Mouse (Mus musculus): ENCODE results near the gene Pigv. TPM values are rescaled to one million over a fixed set of nuclear protein-coding genes. Genes with fewer than 3 reads are reported as not detected.

The Pigv gene
- total and polyA plus RNA-seq, 3 experiments: 2.9 to 5.0 (median 3.7) TPM

DNA sequence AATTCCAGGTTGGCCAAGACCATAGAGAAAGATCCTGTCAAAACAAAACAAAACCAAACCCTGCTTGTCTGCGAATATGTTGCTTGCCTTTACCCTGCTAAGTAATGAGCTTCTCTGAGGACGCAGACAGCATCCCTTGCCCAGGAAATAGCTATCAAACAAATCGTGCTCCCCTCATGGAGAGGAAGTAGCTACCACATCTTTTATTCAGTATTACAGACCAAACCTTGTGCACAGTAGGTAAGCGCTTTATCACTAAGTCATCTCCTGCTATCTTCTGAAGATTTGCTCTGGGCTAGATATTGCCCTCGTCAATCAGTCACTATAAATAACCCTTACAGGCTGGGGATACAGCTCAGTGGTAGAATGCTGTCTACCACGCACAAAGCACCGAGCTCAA is 43.3 kb downstream of the Pigv start:
- in situ Hi-C loops (cut with MboI; ENCODE audit: low pct_ligation_motif_present, low pct_unique_long_range_greater_than_20kb, low sequenced_read_pairs) (no loop called here), dilution Hi-C loops (cut with MboI; ENCODE audit: extremely low pct_ligation_motif_present, extremely low pct_unique_long_range_greater_than_20kb, low sequenced_read_pairs) (no loop called here)
- Histone ChIP-seq H3K9me3 (replicated peaks; ENCODE audit: low read length) (no peaks in the 10 kb centered on the region), H3K4me3 (replicated peaks in 1 of 3; ENCODE audit: low read depth in 2 of 3, low read length in 2 of 3, poor library complexity in 1 of 3) (no peak overlapping the region), H3K79me2 (replicated peaks; ENCODE audit: control insufficient read depth, extremely low read depth, insufficient read depth, poor library complexity, severe bottlenecking) (peaks cover 46% of the 10 kb centered on the region), H3K9ac (ENCODE audit: insufficient read depth, low read depth) (no peak overlapping the region), H3K4me1 (ENCODE audit: control insufficient read depth in 1 of 2, insufficient read depth in 2 of 2) (peaks cover 19 to 73% of the 10 kb centered on the region in 2 experiments), H3K27me3 (replicated peaks) (no peaks in the 10 kb centered on the region), H3K4me2 (ENCODE audit: insufficient read depth, low read depth, poor library complexity, severe bottlenecking) (no peak overlapping the region), H3K36me3 (replicated peaks in 1 of 2; ENCODE audit: control insufficient read depth in 1 of 2, insufficient read depth in 1 of 2, low read length in 1 of 2) (peaks cover 18 to 55% of the 10 kb centered on the region in 2 experiments), H3K27ac (ENCODE audit: insufficient read depth, low read depth) (no peak overlapping the region)
- TF ChIP-seq EP300 (IDR thresholded peaks at IDR 0.05; ENCODE audit: low read length): no peak
- TF ChIP-seq E2F4 (IDR thresholded peaks at IDR 0.05; ENCODE audit: insufficient replicate concordance, low read depth, low read length): no peak
- TF ChIP-seq ZKSCAN1 (IDR thresholded peaks at IDR 0.05; ENCODE audit: borderline replicate concordance, low read depth, low read length): no peak
- no peak for TF ChIP-seq GABPA (IDR thresholded peaks at IDR 0.05; ENCODE audit: insufficient replicate concordance, low read depth, low read length)
- no peak for TF ChIP-seq JUND (conservative IDR thresholded peaks at IDR 0.05; ENCODE audit: low read depth, low read length)
- no peak for TF ChIP-seq TBP (conservative IDR thresholded peaks at IDR 0.05; ENCODE audit: low read depth, low read length)
- no peak for TF ChIP-seq POLR2A (IDR thresholded peaks at IDR 0.05; ENCODE audit: low read depth, low read length)
- no peak for TF ChIP-seq CHD1 (IDR thresholded peaks at IDR 0.05; ENCODE audit: low read depth, low read length)
- TF ChIP-seq PAX5 (IDR thresholded peaks at IDR 0.05; ENCODE audit: low read length): no peak
- TF ChIP-seq USF1 (IDR thresholded peaks at IDR 0.05; ENCODE audit: low read depth, low read length): no peak
- DNase-seq (ENCODE audit: extremely low read depth): no peak

DNA sequence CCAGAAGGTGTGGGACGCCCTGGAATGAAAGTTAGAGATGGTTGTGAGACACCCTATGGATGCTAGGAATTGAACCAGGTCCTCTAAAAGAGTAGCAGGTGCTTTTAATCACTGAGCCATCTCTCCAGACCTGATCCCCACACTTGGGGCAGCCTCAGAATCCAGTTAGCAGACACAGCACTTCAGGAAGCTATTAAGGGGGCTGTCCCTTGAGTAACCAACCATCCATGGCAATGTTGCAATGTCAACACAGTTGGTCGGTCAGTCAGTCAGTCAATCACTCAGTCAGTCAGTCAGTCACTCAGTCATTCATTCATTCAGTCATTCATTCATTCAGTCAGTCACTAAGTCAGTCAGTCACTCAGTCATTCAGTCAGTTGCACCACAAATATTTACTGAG is 43.9 kb downstream of the Pigv start:
- H3K4me1 ChIP-seq (ENCODE audit: control insufficient read depth in 1 of 2, insufficient read depth in 2 of 2): peaks cover 22 to 73% of the 10 kb centered on the region in 2 experiments

DNA sequence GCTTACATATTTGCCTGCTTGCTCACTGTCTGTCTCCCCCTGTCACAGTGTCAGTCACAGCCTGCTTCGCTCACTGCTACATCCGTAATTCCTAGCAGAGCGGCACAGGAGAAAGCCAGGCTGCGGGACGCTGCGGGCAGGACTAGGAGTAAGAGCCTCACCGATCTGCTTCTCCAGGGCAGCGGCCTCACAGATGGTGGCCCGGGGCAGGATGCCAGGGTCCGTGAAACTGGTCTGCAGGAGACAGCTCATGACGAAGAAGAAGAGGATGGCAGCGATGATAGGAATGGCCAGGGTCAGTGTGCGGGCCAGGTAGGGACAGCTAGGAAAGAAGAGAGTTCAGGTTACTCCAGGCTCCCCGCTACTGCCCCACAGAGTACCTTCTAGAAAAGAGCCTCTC is 45.4 kb downstream of the Pigv start:
- in situ Hi-C loops (cut with MboI; ENCODE audit: low pct_ligation_motif_present, low pct_unique_long_range_greater_than_20kb, low sequenced_read_pairs): no loop called here
- H3K4me1 ChIP-seq (ENCODE audit: control insufficient read depth in 1 of 2, insufficient read depth in 2 of 2): peaks cover 22 to 80% of the 10 kb centered on the region in 2 experiments

More for the DNA sequence above, 43.9 kb downstream of the Pigv start:
- Histone ChIP-seq H3K4me2 (ENCODE audit: insufficient read depth, low read depth, poor library complexity, severe bottlenecking) (no peak overlapping the region), H3K36me3 (replicated peaks in 1 of 2; ENCODE audit: control insufficient read depth in 1 of 2, insufficient read depth in 1 of 2, low read length in 1 of 2) (peaks cover 18 to 61% of the 10 kb centered on the region in 2 experiments), H3K9me3 (replicated peaks; ENCODE audit: low read length) (no peaks in the 10 kb centered on the region), H3K27me3 (replicated peaks) (no peaks in the 10 kb centered on the region), H3K27ac (ENCODE audit: insufficient read depth, low read depth) (no peak overlapping the region), H3K4me3 (replicated peaks in 1 of 3; ENCODE audit: low read depth in 2 of 3, low read length in 2 of 3, poor library complexity in 1 of 3) (no peak overlapping the region), H3K9ac (ENCODE audit: insufficient read depth, low read depth) (no peak overlapping the region), H3K79me2 (replicated peaks; ENCODE audit: control insufficient read depth, extremely low read depth, insufficient read depth, poor library complexity, severe bottlenecking) (peaks cover 46% of the 10 kb centered on the region)
- dilution Hi-C loops (cut with MboI; ENCODE audit: extremely low pct_ligation_motif_present, extremely low pct_unique_long_range_greater_than_20kb, low sequenced_read_pairs) (no loop called here), in situ Hi-C loops (cut with MboI; ENCODE audit: low pct_ligation_motif_present, low pct_unique_long_range_greater_than_20kb, low sequenced_read_pairs) (no loop called here)
- no peak for TF ChIP-seq SIN3A (IDR thresholded peaks at IDR 0.05; ENCODE audit: low read length)
- no peak for TF ChIP-seq USF1 (IDR thresholded peaks at IDR 0.05; ENCODE audit: low read depth, low read length)
- TF ChIP-seq ZKSCAN1 (IDR thresholded peaks at IDR 0.05; ENCODE audit: borderline replicate concordance, low read depth, low read length): no peak
- TF ChIP-seq MAX (IDR thresholded peaks at IDR 0.05; ENCODE audit: low read length): no peak
- no peak for TF ChIP-seq GABPA (IDR thresholded peaks at IDR 0.05; ENCODE audit: insufficient replicate concordance, low read depth, low read length)
- no peak for TF ChIP-seq SMC3 (IDR thresholded peaks at IDR 0.05; ENCODE audit: low read depth, low read length)
- no peak for TF ChIP-seq CTCF (conservative IDR thresholded peaks at IDR 0.05 in 1 of 2, IDR thresholded peaks at IDR 0.05 in 1 of 2; ENCODE audit: low read depth in 2 of 2, low read length in 2 of 2)
- TF ChIP-seq USF2 (conservative IDR thresholded peaks at IDR 0.05; ENCODE audit: low read depth, low read length): no peak
- TF ChIP-seq ZC3H11A (IDR thresholded peaks at IDR 0.05; ENCODE audit: low read depth, low read length): no peak
- TF ChIP-seq UBTF (IDR thresholded peaks at IDR 0.05; ENCODE audit: low read depth, low read length): no peak
- TF ChIP-seq ZMIZ1 (IDR thresholded peaks at IDR 0.05; ENCODE audit: low read depth, low read length): no peak
- no peak for DNase-seq (ENCODE audit: extremely low read depth)

More for the DNA sequence above, 45.4 kb downstream of the Pigv start:
- Histone ChIP-seq H3K79me2 (replicated peaks; ENCODE audit: control insufficient read depth, extremely low read depth, insufficient read depth, poor library complexity, severe bottlenecking) (peaks cover 36% of the 10 kb centered on the region), H3K9ac (ENCODE audit: insufficient read depth, low read depth) (no peak overlapping the region), H3K4me2 (ENCODE audit: insufficient read depth, low read depth, poor library complexity, severe bottlenecking) (no peak overlapping the region), H3K9me3 (replicated peaks; ENCODE audit: low read length) (no peaks in the 10 kb centered on the region), H3K27ac (ENCODE audit: insufficient read depth, low read depth) (no peak overlapping the region), H3K4me3 (replicated peaks in 1 of 3; ENCODE audit: low read depth in 2 of 3, low read length in 2 of 3, poor library complexity in 1 of 3) (no peak overlapping the region), H3K36me3 (replicated peaks in 1 of 2; ENCODE audit: control insufficient read depth in 1 of 2, insufficient read depth in 1 of 2, low read length in 1 of 2) (peaks cover 18 to 61% of the 10 kb centered on the region in 2 experiments), H3K27me3 (replicated peaks) (no peaks in the 10 kb centered on the region)
- TF ChIP-seq KAT2A (IDR thresholded peaks at IDR 0.05; ENCODE audit: insufficient replicate concordance, low read length) (no peak), NRF1 (IDR thresholded peaks at IDR 0.05; ENCODE audit: low read depth, low read length) (no peak), JUN (IDR thresholded peaks at IDR 0.05; ENCODE audit: insufficient read depth, low read depth, low read length) (no peak), ZNF384 (IDR thresholded peaks at IDR 0.05; ENCODE audit: low read depth, low read length) (no peak), RAD21 (IDR thresholded peaks at IDR 0.05; ENCODE audit: low read depth, low read length) (no peak), GABPA (IDR thresholded peaks at IDR 0.05; ENCODE audit: insufficient replicate concordance, low read depth, low read length) (no peak), IRF4 (IDR thresholded peaks at IDR 0.05; ENCODE audit: low read depth, low read length) (no peak)
- dilution Hi-C loops (cut with MboI; ENCODE audit: extremely low pct_ligation_motif_present, extremely low pct_unique_long_range_greater_than_20kb, low sequenced_read_pairs): no loop called here
- no peak for DNase-seq (ENCODE audit: extremely low read depth)

All from CH12.LX (cell line).